Mouse (Mus musculus): Measurements from ENCODE around the gene Mphosph10. TPM values are rescaled to one million over a fixed set of nuclear protein-coding genes. Genes with fewer than 3 reads are reported as not detected.

The Mphosph10 gene
- 0.09 TPM in 1 of 2 replicates, not detected in the other for polyA plus RNA-seq (2012; rRNA removed)

GRCm38 (mm10) chr7:64392122-64392818, at the start of gene Mphosph10, which contains the start of gene Mcee:
TSS of gene Mphosph10 (minus strand) at chr7:64392268.
TSS of gene Mcee (plus strand) at chr7:64392607.
- Histone ChIP-seq H3K27me3 (ENCODE audit: control insufficient read depth, insufficient read depth, low read length) (no peaks in the 10 kb centered on the region), H3K4me3 (ENCODE audit: low read depth, low read length) (peak within 1 kb of the TSS; percentile 75), H3K36me3 (ENCODE audit: control insufficient read depth, insufficient read depth, low read length) (peaks cover 10% of the 10 kb centered on the region), H3K27ac (ENCODE audit: insufficient read depth, low read depth, low read length) (peak within 1 kb of the TSS; percentile 64), H3K4me1 (ENCODE audit: control insufficient read depth, insufficient read depth, insufficient read length, low read length) (peaks cover 3% of the 10 kb centered on the region; the same call in 1 of the 2 replicates)
- WGBS = under 1% methylated on average over 54 of the region's 54 CpGs
- TF ChIP-seq POLR2A (IDR thresholded peaks at IDR 0.05; ENCODE audit: low read depth, low read length) (peak; percentile 87), CTCF (IDR thresholded peaks at IDR 0.05; ENCODE audit: extremely low read depth, insufficient read length, insufficient replicate concordance, low read depth, low read length) (no peak)

DNA sequence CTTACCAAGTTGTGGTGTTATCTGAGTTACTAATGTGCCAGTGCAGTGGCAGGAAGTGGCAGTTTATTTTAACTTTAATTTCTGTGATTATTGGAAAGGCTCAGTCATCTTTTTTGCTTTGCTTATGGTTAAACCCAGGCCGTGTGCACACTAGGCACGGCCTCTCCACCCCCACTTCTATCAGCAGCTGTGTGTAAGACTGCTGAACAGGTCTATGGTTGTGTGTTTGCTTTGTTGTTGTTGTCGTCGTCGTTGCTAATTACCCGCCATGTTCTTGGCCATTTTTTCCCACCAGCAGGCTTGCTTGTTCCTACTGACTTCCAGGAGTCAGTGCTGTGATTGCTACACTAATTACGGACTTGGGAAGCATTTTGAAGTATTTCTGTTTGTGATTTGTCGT, 48.5 kb upstream of the Mphosph10 start:
- no peaks in the 10 kb centered on the region for H3K36me3 ChIP-seq (ENCODE audit: control insufficient read depth, insufficient read depth, low read length)
- no peak for TF ChIP-seq POLR2A (IDR thresholded peaks at IDR 0.05; ENCODE audit: low read depth, low read length)
- no peak for TF ChIP-seq CTCF (IDR thresholded peaks at IDR 0.05; ENCODE audit: extremely low read depth, insufficient read length, insufficient replicate concordance, low read depth, low read length)
- H3K27ac ChIP-seq (ENCODE audit: insufficient read depth, low read depth, low read length) = no peak overlapping the region
- no peak overlapping the region for H3K4me3 ChIP-seq (ENCODE audit: low read depth, low read length)
- H3K4me1 ChIP-seq (ENCODE audit: control insufficient read depth, insufficient read depth, insufficient read length, low read length) = peaks cover 4% of the 10 kb centered on the region; the same call in 1 of the 2 replicates
- WGBS = 84% methylated on average over 8 of the region's 8 CpGs
- H3K27me3 ChIP-seq (ENCODE audit: control insufficient read depth, insufficient read depth, low read length) = no peaks in the 10 kb centered on the region

GRCm38 (mm10) chr7:64439595-64440518, 47.8 kb upstream of the Mphosph10 start:
- H3K27me3 ChIP-seq (ENCODE audit: control insufficient read depth, insufficient read depth, low read length) = no peaks in the 10 kb centered on the region
- H3K27ac ChIP-seq (ENCODE audit: insufficient read depth, low read depth, low read length) = no peak overlapping the region
- peaks cover 4% of the 10 kb centered on the region; the same call in 1 of the 2 replicates for H3K4me1 ChIP-seq (ENCODE audit: control insufficient read depth, insufficient read depth, insufficient read length, low read length)
- no peaks in the 10 kb centered on the region for H3K36me3 ChIP-seq (ENCODE audit: control insufficient read depth, insufficient read depth, low read length)
- H3K4me3 ChIP-seq (ENCODE audit: low read depth, low read length) = no peak overlapping the region
- no peak for TF ChIP-seq CTCF (IDR thresholded peaks at IDR 0.05; ENCODE audit: extremely low read depth, insufficient read length, insufficient replicate concordance, low read depth, low read length)
- no peak for TF ChIP-seq POLR2A (IDR thresholded peaks at IDR 0.05; ENCODE audit: low read depth, low read length)
- WGBS = 59% methylated on average over 5 of the region's 5 CpGs

- H3K27me3 ChIP-seq (ENCODE audit: control insufficient read depth, insufficient read depth, low read length) = no peaks in the 10 kb centered on the region; the same call in 1 of the 2 replicates
- H3K4me3 ChIP-seq (ENCODE audit: low read depth, low read length) = no peak overlapping the region
- H3K4me1 ChIP-seq (ENCODE audit: control insufficient read depth, insufficient read depth, insufficient read length, low read length) = no peaks in the 10 kb centered on the region
- H3K36me3 ChIP-seq (ENCODE audit: control insufficient read depth, insufficient read depth, low read length) = no peaks in the 10 kb centered on the region
- H3K27ac ChIP-seq (ENCODE audit: insufficient read depth, low read depth, low read length) = no peak overlapping the region
- WGBS = 59% methylated on average over 5 of the region's 5 CpGs
- TF ChIP-seq POLR2A (IDR thresholded peaks at IDR 0.05; ENCODE audit: low read depth, low read length) = no peak
- no peak for TF ChIP-seq CTCF (IDR thresholded peaks at IDR 0.05; ENCODE audit: extremely low read depth, insufficient read length, insufficient replicate concordance, low read depth, low read length)
These were observed 32.8 kb upstream of the Mphosph10 start for GRCm38 (mm10) chr7:64424861-64425260.

DNA sequence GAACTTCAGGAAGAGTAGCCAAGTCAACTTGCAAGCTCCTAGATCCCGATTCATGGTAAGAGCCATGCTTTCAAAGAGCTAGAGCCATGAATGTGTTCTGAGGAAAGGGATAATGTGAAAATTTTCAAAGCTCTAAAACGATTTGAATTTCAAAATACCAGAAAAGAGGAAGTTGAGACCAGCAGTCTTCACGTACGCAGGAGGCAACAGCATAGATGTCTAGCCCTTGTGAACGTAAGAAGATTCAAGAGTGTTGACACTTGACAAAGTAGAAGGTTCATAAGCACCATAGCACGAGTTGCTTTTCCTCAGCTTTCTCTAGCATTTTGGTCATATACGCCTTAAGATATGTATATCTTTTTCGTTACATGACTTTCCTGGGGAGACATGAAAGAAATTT, 11.9 kb upstream of the Mphosph10 start:
- TF ChIP-seq POLR2A (IDR thresholded peaks at IDR 0.05; ENCODE audit: low read depth, low read length) (no peak), CTCF (IDR thresholded peaks at IDR 0.05; ENCODE audit: extremely low read depth, insufficient read length, insufficient replicate concordance, low read depth, low read length) (no peak)
- Histone ChIP-seq H3K36me3 (ENCODE audit: control insufficient read depth, insufficient read depth, low read length) (peaks cover 9% of the 10 kb centered on the region; the same call in 1 of the 2 replicates), H3K27ac (ENCODE audit: insufficient read depth, low read depth, low read length) (no peak overlapping the region), H3K4me3 (ENCODE audit: low read depth, low read length) (no peak overlapping the region), H3K4me1 (ENCODE audit: control insufficient read depth, insufficient read depth, insufficient read length, low read length) (no peaks in the 10 kb centered on the region), H3K27me3 (ENCODE audit: control insufficient read depth, insufficient read depth, low read length) (no peaks in the 10 kb centered on the region)
- 86% methylated on average over 8 of the region's 8 CpGs for WGBS

- 89% methylated on average over 4 of the region's 4 CpGs for WGBS
- H3K4me1 ChIP-seq (ENCODE audit: control insufficient read depth, insufficient read depth, insufficient read length, low read length) = no peaks in the 10 kb centered on the region
- H3K36me3 ChIP-seq (ENCODE audit: control insufficient read depth, insufficient read depth, low read length) = peaks cover 9% of the 10 kb centered on the region; the same call in 1 of the 2 replicates
- H3K27ac ChIP-seq (ENCODE audit: insufficient read depth, low read depth, low read length) = no peak overlapping the region
- no peaks in the 10 kb centered on the region for H3K27me3 ChIP-seq (ENCODE audit: control insufficient read depth, insufficient read depth, low read length)
- no peak for TF ChIP-seq POLR2A (IDR thresholded peaks at IDR 0.05; ENCODE audit: low read depth, low read length)
- no peak for TF ChIP-seq CTCF (IDR thresholded peaks at IDR 0.05; ENCODE audit: extremely low read depth, insufficient read length, insufficient replicate concordance, low read depth, low read length)
- H3K4me3 ChIP-seq (ENCODE audit: low read depth, low read length) = no peak overlapping the region
These were observed 10.4 kb upstream of the Mphosph10 start for GRCm38 (mm10) chr7:64402452-64402851.
